Mouse (Mus musculus): ENCODE results near the gene Nck2.

Gene Nck2

GRCm38 (mm10) chr1:43470421-43471179 is 26.2 kb downstream of the Nck2 start:
- DNase-seq (ENCODE audit: low spot score), result no peak

GRCm38 (mm10) chr1:43471180-43472045 is 27.0 kb downstream of the Nck2 start:
- DNase-seq (ENCODE audit: low spot score), result no peak

- no peak for DNase-seq (ENCODE audit: low spot score)
These were observed 27.8 kb downstream of the Nck2 start for GRCm38 (mm10) chr1:43472046-43472649.

- DNase-seq (ENCODE audit: low spot score), result peak; percentile 41
These were observed 29.6 kb downstream of the Nck2 start for GRCm38 (mm10) chr1:43473734-43474534.

- DNase-seq (ENCODE audit: low spot score), result no peak
These were observed 30.4 kb downstream of the Nck2 start for GRCm38 (mm10) chr1:43474535-43475409.

GRCm38 (mm10) chr1:43477954-43478353 is 33.6 kb downstream of the Nck2 start:
- no peak for DNase-seq (ENCODE audit: low spot score)

GRCm38 (mm10) chr1:43485204-43485603 is 40.8 kb downstream of the Nck2 start:
- DNase-seq (ENCODE audit: low spot score), result no peak

GRCm38 (mm10) chr1:43486500-43486899 is 42.1 kb downstream of the Nck2 start:
- DNase-seq (ENCODE audit: low spot score), result no peak

- DNase-seq (ENCODE audit: low spot score), result no peak
These were observed 42.8 kb downstream of the Nck2 start for GRCm38 (mm10) chr1:43486956-43487722.

GRCm38 (mm10) chr1:43489311-43489710 is 44.9 kb downstream of the Nck2 start:
- DNase-seq (ENCODE audit: low spot score), result no peak

- DNase-seq (ENCODE audit: low spot score), result no peak
These were observed 47.3 kb downstream of the Nck2 start for GRCm38 (mm10) chr1:43491506-43492269.

GRCm38 (mm10) chr1:43492803-43493437 is 48.5 kb downstream of the Nck2 start:
- no peak for DNase-seq (ENCODE audit: low spot score)

- no peak for DNase-seq (ENCODE audit: low spot score)
These were observed 51.7 kb downstream of the Nck2 start for GRCm38 (mm10) chr1:43496051-43496450.

- no peak for DNase-seq (ENCODE audit: low spot score)
These were observed 52.6 kb downstream of the Nck2 start for GRCm38 (mm10) chr1:43496993-43497392.

- DNase-seq (ENCODE audit: low spot score), result no peak
These were observed 53.6 kb downstream of the Nck2 start for GRCm38 (mm10) chr1:43497951-43498350.

GRCm38 (mm10) chr1:43500121-43500520 is 55.7 kb downstream of the Nck2 start:
- DNase-seq (ENCODE audit: low spot score), result no peak

- DNase-seq (ENCODE audit: low spot score), result no peak
These were observed 57.0 kb downstream of the Nck2 start for GRCm38 (mm10) chr1:43501143-43501919.

Data from ovary, postnatal 36 days (tissue).